Mouse (Mus musculus) liver, adult 2 months (tissue): ENCODE data around the gene Gfy.

Experiments used
- CTCF ChIP-seq: fragments of 200-500 bp; IDR thresholded peaks from 2 replicates; pipeline ENCODE4 v1.5.1; 2011; ENCODE audit warnings: low read depth, low read length, control low read depth
- POLR2A ChIP-seq: fragments of 200-500 bp; IDR thresholded peaks from 2 replicates; pipeline ENCODE4 v1.6.1; 2011; ENCODE audit warnings: low read length, control low read depth; ENCODE audit not compliant: insufficient read depth; ENCODE audit errors: extremely low read depth

DNA sequence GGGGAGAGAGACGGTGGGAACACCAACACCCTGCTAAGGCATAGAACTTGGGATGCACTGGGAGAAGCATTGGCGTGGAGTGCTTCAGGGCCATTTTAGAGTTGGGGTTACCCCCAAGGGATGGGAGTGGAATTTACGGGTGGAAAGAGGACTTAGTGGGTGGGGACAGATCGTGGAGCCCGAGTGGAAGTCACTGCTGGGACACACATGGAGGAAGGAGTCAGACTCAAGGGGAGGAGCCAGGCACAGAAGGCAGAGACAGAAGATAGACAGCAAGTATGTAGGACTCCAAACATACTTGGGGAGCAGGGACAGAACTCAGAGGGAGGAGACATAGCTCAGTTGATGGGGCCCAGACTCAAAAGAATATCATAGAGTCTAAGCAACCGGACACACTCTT lies 16.8 kb downstream of the Gfy start:
- TF ChIP-seq CTCF = no peak
- TF ChIP-seq POLR2A = no peak
